Mouse (Mus musculus): ENCODE measurements around the gene Gnai2.
A peak's percentile ranks its signal among the peaks of the same experiment; 100 is the strongest.
"Not testable (repeated sequence)": the region's sequence is repeated elsewhere in the genome, so short reads cannot be mapped to it uniquely, and the experiment has no call there.

The Gnai2 gene

GRCm38 (mm10) chr9:107567702-107568319, 67.4 kb downstream of the Gnai2 start, which contains the start of gene Hyal2:
Hyal2 (plus strand) TSS chr9:107567945.
- no peak for DNase-seq (ENCODE audit: low spot score)

DNA sequence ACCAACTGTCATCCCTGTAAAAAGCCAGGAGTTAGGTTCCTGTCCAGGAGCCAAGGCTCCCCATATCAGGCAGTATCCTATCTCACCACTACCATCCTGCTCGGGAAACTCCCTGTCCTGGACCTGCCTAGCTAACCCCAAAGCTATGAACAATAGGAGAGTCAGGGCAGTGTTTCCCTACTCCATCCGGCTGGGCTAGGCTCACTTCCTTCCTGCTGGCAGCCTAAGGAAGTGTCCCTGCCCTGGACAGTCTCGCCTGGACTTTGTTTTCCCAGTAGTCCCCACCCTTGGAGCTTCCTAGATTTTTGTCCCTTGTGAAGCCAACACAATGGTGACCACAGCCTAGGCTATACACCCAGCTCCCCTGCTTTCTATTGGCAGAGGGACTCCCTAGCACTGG, 68.3 kb downstream of the Gnai2 start:
- DNase-seq (ENCODE audit: low spot score) = no peak

DNA sequence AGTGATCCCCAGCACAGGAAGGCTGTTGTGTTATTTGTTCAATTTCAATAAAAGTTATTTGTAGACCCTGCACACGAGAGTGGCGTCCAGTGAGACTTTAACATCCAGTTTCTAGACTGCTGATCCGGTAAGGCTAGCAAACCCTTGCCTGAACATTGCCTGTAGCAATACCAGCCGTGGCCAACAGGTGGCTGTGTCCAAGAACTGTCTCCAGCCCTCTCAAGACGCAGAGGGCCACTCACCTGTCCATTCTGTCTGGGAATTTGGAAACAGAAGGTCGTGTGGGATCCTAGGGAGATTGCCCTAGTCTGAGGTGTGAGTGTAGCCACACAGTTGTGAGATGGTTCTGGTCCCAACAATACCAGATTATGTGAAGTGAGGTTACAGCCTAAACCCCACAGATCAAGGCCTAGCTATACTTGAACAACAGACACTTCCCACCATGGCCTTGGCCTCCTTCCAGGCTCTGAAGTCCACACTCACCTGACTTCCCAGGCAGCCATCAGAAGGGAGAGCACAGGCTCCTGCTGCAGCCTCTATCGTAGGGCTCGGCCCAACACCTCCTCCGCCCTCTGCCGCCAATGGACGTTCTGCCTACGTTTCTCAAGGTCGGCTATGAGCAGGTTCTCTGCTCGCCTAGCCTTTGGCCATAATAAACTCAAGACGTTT, 69.0 kb downstream of the Gnai2 start:
- peak; percentile 91 for DNase-seq (ENCODE audit: low spot score)

DNA sequence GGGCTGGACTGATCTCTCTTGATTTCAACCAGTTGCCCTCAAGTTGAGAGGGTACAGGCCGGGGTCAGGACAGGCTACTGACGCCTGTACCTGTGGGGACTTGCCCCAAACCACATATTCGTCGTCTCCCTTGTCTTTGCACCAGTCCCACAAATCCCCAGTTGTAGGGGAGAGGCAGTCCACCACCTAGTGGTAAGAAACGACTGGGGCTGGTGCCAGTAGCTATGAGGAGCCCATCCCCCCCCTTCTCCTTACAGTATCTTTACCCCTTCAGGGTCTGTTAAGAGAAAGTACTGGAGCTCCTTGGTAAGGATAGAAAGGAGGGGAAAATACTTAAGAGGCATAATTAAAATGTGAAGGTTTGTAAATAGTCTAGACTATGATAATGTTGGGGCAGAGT, 69.6 kb downstream of the Gnai2 start:
- DNase-seq (ENCODE audit: low spot score) = not testable (repeated sequence)
